Mouse (Mus musculus) lung, adult 2 months (tissue): ENCODE measurements at regions not wholly inside any gene's neighbourhood (a gene's known extent, or its start where the extent isn't known, plus 50 kb on each side); places are given as distances from the start of the nearest gene placed in this dataset.
"Not testable (repeated sequence)": the region's sequence is repeated elsewhere in the genome, so short reads cannot be mapped to it uniquely, and the experiment has no call there.

Experiments used
- DNase-seq: peaks from one replicate; pipeline ENCODE4 v3.0.0; 2022
- H3K4me1 ChIP-seq: fragments of 200-500 bp; 2 replicates; pipeline ENCODE4 v1.6.1; 2011; ENCODE audit warnings: low read length; ENCODE audit not compliant: control insufficient read depth, insufficient read depth
- H3K4me3 ChIP-seq: fragments of 200-500 bp; replicated peaks from 2 replicates; pipeline ENCODE3; 2011; ENCODE audit warnings: low read depth, mild to moderate bottlenecking, control low read depth, low read length; ENCODE audit errors: extremely low read depth
- CTCF ChIP-seq: fragments of 200-500 bp; IDR thresholded peaks from 2 replicates; pipeline ENCODE4 v1.5.1; 2011; ENCODE audit warnings: mild to moderate bottlenecking, low read length, control low read depth; ENCODE audit not compliant: insufficient read depth
- POLR2A ChIP-seq: fragments of 200-500 bp; IDR thresholded peaks from 2 replicates; pipeline ENCODE4 v1.6.1; 2011; ENCODE audit warnings: low read depth, mild to moderate bottlenecking, control low read depth, low read length, borderline replicate concordance; ENCODE audit errors: extremely low read depth
- WGBS: fragments of 180-500 bp; shearing (Covaris S2); methylation state at CpG from one replicate; pipeline ENCODE4 v1.1.7; 2018; 5-methylcytosine and 5-hydroxymethylcytosine counted together

DNA sequence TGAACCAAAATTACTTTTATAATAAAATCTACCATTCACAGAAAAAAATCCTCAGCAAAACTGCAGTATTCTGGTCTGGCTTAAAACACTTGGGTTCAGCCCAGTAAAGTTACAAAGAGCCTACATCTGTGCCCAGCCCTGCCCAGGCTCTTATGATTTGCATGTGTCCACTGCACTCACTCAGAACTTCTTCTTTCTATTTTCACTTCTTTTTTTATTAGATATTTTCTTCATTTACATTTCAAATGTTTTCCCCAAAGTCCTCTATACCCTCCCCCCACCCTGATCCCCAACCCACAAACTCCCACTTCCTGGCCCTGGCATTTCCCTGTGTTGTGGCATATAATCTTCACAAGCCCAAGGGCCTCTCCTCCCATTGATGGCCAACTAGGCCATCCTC is 1442.4 kb upstream of the Tacstd2 start:
- TF ChIP-seq POLR2A, result no peak
- TF ChIP-seq CTCF, result no peak
- no peaks in the 10 kb centered on the region for H3K4me1 ChIP-seq
- no peak for DNase-seq
- no peak overlapping the region for H3K4me3 ChIP-seq

DNA sequence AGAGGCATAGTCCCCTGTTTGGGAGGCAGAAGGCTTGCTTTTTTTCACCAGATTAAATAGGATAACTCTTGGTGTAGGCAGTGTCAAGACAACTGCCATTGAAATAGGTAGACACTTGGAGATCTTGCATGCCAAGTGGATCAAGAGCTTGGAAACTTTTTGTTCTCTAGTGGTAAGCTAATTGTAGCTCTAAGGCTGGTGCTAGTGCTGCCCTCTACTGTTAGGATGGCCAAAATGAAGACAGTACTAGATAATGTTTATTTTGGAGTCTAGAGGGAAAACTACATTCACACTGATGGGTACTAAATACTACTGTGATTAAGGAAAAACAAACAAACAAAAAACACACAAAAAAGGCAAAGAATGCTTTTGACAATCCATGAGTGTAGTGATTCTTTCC is 1428.4 kb upstream of the Tacstd2 start:
- H3K4me3 ChIP-seq, result no peak overlapping the region
- TF ChIP-seq POLR2A, result no peak
- no peak for TF ChIP-seq CTCF
- no peaks in the 10 kb centered on the region for H3K4me1 ChIP-seq
- DNase-seq, result no peak

DNA sequence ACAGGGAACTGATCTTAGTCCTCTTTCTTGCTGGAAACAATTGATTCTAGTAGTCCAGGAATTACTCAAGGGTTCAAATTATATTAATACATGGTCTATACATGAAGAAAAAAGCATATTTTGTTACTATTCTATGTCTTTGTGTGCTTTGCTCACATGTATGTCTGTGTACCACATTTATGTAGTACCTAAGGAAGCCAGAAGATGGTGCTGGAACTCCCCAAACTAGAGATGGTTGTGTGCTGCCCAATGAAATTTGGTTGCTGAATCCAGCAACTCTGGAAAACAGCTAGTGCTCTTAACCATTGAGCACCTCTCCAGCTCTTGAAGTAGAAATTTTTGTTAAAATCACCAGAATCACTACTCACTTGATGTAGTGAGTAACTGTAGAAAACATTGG is 1402.5 kb upstream of the Tacstd2 start:
- H3K4me1 ChIP-seq, H3K4me3 ChIP-seq, DNase-seq: not testable (repeated sequence)

DNA sequence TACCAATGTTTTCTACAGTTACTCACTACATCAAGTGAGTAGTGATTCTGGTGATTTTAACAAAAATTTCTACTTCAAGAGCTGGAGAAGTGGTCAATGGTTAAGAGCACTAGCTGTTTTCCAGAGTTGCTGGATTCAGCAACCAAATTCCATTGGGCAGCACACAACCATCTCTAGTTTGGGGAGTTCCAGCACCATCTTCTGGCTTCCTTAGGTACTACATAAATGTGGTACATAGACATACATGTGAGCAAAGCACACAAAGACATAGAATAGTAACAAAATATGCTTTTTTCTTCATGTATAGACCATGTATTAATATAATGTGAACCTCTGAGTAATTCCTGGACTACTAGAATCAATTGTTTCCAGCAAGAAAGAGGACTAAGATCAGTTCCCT is 1396.3 kb upstream of the Tacstd2 start:
- not testable (repeated sequence) for DNase-seq, H3K4me3 ChIP-seq, H3K4me1 ChIP-seq

DNA sequence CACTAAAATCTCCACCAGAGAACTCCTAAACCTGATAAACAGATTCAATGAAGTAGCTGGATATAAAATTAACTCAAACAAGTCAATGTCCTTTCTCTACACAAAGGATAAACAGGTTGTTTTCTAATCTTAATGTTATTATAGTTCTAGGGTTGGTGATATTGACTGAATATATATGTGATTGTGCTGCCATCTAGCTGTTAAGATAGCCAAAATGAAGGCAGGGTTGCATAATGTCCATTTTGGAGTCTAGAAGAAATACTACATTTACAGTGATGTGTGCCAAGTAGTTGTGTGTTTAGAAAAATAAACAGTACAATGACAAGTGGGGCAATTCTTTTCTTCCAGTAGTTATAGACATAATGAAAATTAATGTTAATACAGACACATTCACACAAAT is 1379.9 kb upstream of the Tacstd2 start:
- TF ChIP-seq CTCF (no peak), POLR2A (no peak)
- Histone ChIP-seq H3K4me3 (no peak overlapping the region), H3K4me1 (no peaks in the 10 kb centered on the region)
- DNase-seq, result no peak

DNA sequence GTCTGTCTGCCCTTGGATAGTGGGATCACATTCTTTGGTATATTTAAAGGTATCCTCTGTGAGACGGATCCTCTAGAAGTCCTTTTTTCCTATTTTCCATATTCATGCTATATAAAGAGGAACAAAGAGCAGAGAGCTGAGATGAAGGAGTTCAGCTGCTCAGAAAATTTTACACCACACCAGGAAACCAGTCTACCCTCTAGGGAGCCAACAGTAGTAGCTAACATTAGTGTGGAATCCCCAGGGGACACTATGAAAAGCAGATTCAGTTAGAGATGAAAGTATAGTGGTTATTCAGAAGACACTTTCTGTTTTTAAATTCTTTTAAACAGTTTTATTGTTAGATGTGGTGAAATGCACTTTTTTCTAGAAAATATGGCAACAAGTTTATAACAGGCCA is 1348.5 kb upstream of the Tacstd2 start:
- Histone ChIP-seq H3K4me1 (no peaks in the 10 kb centered on the region), H3K4me3 (no peak overlapping the region)
- 76% methylated on average over 1 of the region's 1 CpGs for WGBS
- TF ChIP-seq POLR2A, result no peak
- DNase-seq, result no peak

DNA sequence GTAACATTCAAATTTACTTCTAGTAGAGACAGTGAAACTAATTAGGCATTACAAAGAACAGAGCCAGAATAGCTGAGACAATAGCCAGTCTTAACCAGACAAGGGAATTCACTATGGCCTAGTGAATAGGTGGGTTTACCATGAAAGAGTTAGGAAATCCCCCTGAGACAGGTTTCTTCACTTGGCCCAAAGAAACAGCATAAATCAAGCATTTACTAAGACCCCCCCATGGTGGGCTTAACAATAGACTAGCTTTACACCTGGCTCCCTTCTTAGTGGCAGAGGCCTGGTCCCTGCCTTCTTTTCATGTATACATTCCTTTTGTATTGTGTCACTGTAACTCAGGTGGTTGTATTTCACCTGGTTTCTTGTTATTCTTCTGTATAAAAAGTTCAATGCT is 1317.2 kb upstream of the Tacstd2 start:
- not testable (repeated sequence) for H3K4me1 ChIP-seq, H3K4me3 ChIP-seq, DNase-seq

DNA sequence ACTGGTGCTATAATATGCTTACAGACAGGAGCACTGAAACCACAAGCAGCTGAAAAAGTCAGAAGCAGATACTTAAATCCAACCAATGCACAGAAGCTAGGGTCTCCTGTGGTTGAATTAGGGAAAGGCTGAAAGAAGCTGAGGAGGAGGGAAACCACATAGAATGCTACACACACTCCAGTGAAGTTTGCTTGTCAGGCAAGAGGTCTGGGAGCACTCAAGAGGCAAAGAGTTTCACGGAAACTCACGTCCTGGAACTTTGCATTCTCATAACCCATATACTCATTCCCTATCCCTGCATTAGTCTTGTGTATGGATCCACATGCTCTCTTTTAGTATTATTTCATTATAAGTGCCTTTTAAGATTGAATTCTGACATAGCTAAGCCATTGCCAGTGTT is 1316.7 kb upstream of the Tacstd2 start:
- WGBS, result 82% methylated on average over 2 of the region's 2 CpGs
- no peak for DNase-seq
- TF ChIP-seq POLR2A, result no peak
- no peak for TF ChIP-seq CTCF
- Histone ChIP-seq H3K4me3 (no peak overlapping the region), H3K4me1 (no peaks in the 10 kb centered on the region)

DNA sequence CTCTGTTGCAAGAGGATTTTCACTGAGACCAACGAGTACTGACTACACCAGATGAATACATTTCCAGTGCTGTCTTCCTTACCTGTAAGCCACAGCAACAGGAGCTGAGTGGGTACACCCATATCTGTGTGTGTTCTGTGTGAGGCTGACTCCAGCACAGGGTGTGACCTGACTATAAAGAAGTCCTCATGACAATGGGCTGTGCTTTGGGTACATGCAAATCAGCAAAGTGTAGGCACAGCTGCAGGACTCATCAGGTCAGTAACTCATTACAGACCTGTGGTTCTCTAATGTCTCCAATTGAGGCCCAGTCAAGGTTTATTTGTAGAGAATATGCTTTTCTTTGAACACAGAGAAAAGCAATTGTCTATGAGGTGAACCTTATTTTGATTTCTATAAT is 1299.6 kb upstream of the Tacstd2 start:
- DNase-seq, result no peak
- WGBS, result 47% methylated on average over 1 of the region's 1 CpGs
- TF ChIP-seq CTCF (no peak), POLR2A (no peak)
- Histone ChIP-seq H3K4me3 (no peak overlapping the region), H3K4me1 (no peaks in the 10 kb centered on the region)

DNA sequence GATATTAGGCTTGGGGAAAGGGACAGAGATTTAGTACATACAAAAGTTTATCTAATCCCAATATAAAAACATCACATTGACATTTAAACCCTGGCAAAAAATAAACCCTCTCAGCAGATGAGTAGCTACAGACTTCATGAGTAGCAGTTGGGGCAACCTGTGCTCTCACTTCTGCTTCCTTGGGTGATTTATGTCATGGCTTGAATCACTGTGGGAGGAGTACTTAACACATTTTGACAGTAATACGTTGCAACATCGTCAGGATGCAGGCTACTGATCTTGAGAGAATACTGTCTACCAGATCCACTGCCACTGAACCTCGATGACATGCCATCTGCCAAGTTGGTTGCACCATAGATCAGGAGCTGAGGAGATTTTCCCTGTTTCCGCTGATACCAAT is 1299.0 kb upstream of the Tacstd2 start:
- 66% methylated on average over 4 of the region's 4 CpGs for WGBS
- no peak for TF ChIP-seq CTCF
- TF ChIP-seq POLR2A, result no peak
- DNase-seq, result no peak
- H3K4me1 ChIP-seq, result no peaks in the 10 kb centered on the region
- H3K4me3 ChIP-seq, result no peak overlapping the region

DNA sequence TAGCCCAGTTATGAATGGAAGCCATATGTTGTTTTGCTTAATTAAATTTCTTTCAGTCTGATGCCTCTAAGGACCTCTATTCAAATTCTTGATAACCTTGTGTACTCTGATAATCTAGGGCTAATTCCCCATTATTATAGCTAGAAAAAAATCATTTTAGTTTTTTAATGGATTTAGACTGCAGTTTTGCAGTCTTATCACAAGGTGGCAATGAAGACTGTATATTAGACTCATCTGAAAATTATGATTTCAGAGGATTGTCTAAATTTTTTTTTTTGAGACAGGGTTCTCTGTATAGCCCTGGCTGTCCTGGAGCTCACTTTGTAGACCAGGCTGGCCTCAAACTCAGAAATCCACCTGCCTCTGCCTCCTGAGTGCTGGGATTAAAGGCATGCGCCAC is 1292.9 kb upstream of the Tacstd2 start:
- not testable (repeated sequence) for DNase-seq, H3K4me1 ChIP-seq, H3K4me3 ChIP-seq
- 100% methylated on average over 1 of the region's 1 CpGs for WGBS

DNA sequence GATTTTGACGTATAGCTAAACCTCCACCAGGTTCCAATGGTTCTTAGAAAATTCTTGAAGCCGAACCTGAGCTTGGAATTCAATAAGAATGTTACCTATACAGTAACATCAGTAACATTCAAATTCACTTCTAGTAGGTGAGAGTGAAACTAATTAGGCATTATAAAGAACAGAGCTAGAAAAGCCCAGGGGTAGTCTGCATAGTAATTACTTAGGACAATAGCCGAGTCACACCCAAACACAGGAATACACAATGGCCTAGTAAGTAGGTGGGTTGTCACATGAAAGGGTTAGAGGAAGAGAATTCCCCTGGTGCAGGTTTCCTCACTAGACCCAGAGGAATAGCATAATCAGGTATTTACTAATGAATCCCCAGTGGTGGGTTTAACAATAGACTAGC is 1277.8 kb upstream of the Tacstd2 start:
- H3K4me3 ChIP-seq, result no peak overlapping the region
- no peak for TF ChIP-seq CTCF
- TF ChIP-seq POLR2A, result no peak
- WGBS, result 65% methylated on average over 3 of the region's 3 CpGs
- no peak for DNase-seq
- no peaks in the 10 kb centered on the region for H3K4me1 ChIP-seq

DNA sequence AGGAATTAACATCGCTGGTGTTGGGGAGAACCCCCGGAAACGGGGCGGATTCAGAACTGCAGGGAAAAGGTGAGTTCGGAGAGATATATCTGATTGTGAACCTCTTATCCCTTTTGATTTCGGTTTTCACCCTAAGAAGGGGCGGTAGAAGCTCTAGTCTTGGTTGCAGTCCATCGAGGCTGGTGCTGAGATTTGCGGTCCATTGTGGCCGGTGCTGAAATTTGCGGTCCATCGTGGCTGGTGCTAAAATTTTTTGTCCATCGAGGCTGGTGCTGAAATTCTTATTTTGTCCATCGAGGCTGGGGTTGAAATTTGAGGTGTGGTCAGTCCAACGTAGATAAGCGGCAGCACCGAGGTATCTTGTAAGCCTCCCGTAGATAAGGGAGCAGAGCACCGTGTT is 1263.6 kb upstream of the Tacstd2 start:
- H3K4me1 ChIP-seq, DNase-seq, H3K4me3 ChIP-seq: not testable (repeated sequence)
- 87% methylated on average over 19 of the region's 19 CpGs for WGBS
